In the genomic region with DNA sequence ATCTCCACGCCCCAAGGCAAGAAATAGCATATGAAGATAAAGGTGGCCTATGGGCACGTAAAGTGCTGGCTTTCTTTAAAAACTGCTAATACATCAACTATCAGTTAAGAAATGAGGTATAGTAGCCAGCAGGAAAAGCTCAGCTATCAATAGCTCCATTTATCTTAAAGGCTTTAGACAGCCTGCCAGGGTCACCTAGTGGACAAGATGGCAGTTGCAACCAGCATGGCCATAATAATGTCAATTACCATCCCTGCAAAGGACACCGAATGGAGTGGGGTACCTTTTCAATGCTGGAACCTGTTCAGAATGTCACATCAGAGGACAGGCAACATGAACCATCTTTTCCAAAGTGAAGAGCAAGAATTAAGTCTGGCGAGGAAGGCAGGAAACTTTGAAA, we compare ENCODE assay signal across 10 mouse cellular contexts. TPM values are rescaled to one million over a fixed set of nuclear protein-coding genes. Genes with fewer than 3 reads are reported as not detected.
DNase-seq lines count a peak whose midpoint lies in the region; ATAC-seq and TF ChIP-seq lines count a peak whose summit lies in the region.
"Had no signal": no experiment of that assay in that cellular context is flagged by ENCODE, and none has a peak within 500 bp of the region (broad histone marks: within the 10 kb centered on the region; RNA-seq: fewer than 3 reads in every experiment).

No protein-coding gene starts in this region.

- ATAC-seq in intestine, postnatal 0 days: no peak
- no peak for ATAC-seq in intestine, embryonic 16.5 days
- ATAC-seq: intestine, embryonic 15.5 days had no signal

- H3K27ac ChIP-seq in intestine, postnatal 0 days (ENCODE audit: low read depth, low read length): no peak overlapping the region
- H3K27ac ChIP-seq in intestine, embryonic 16.5 days (ENCODE audit: low read length): no peak overlapping the region
- H3K27ac ChIP-seq: intestine, embryonic 15.5 days; liver, embryonic 15.5 days had no signal

- no peaks in the 10 kb centered on the region for H3K27me3 ChIP-seq in intestine, postnatal 0 days (replicated peaks; ENCODE audit: control insufficient read depth, insufficient read depth, low read length)
- H3K27me3 ChIP-seq in intestine, embryonic 16.5 days (replicated peaks; ENCODE audit: control insufficient read depth, insufficient read depth, low read length): no peaks in the 10 kb centered on the region
- H3K27me3 ChIP-seq: intestine, embryonic 15.5 days; liver, embryonic 15.5 days had no signal

- peak; percentile 25 for DNase-seq in 3T3-L1 (ENCODE audit: low read depth, low spot score)
- DNase-seq in 416B (ENCODE audit: low read depth): peak; percentile 56
- DNase-seq in embryo, embryonic 11 days: peak; percentile 45
- no peak for DNase-seq in layer of hippocampus, adult 11-12 months (ENCODE audit: low spot score)
- no peak for DNase-seq in ovary, postnatal 14 days (ENCODE audit: low spot score)

- H3K4me3 ChIP-seq in intestine, postnatal 0 days (ENCODE audit: low read depth, low read length): no peak overlapping the region
- H3K4me3 ChIP-seq in intestine, embryonic 16.5 days (ENCODE audit: low read length): no peak overlapping the region
- H3K4me3 ChIP-seq: intestine, embryonic 15.5 days; liver, embryonic 15.5 days had no signal

- H3K36me3 ChIP-seq in intestine, postnatal 0 days (ENCODE audit: control insufficient read depth, insufficient read depth): no peaks in the 10 kb centered on the region
- no peaks in the 10 kb centered on the region for H3K36me3 ChIP-seq in intestine, embryonic 16.5 days (ENCODE audit: control insufficient read depth, insufficient read depth, low read length)
- H3K36me3 ChIP-seq: intestine, embryonic 15.5 days; liver, embryonic 15.5 days had no signal

- no peaks in the 10 kb centered on the region for H3K4me1 ChIP-seq in intestine, postnatal 0 days (replicated peaks; ENCODE audit: control insufficient read depth, insufficient read depth, low read length)
- H3K4me1 ChIP-seq in intestine, embryonic 16.5 days (ENCODE audit: control insufficient read depth, insufficient read depth, low read length): peaks cover 3% of the 10 kb centered on the region; the same call in 1 of the 2 replicates
- H3K4me1 ChIP-seq: intestine, embryonic 15.5 days; liver, embryonic 15.5 days had no signal

- peak; percentile 85 for TF ChIP-seq CTCF in intestine, postnatal 0 days (IDR thresholded peaks at IDR 0.05; ENCODE audit: low read depth)

- no peaks in the 10 kb centered on the region; the same call in 1 of the 2 replicates for H3K9me3 ChIP-seq in intestine, postnatal 0 days (ENCODE audit: control insufficient read depth)
- H3K9me3 ChIP-seq in intestine, embryonic 16.5 days (ENCODE audit: control insufficient read depth, low read length): no peaks in the 10 kb centered on the region
- H3K9me3 ChIP-seq: intestine, embryonic 15.5 days; liver, embryonic 15.5 days had no signal

- WGBS in intestine, postnatal 0 days: 62% methylated on average over 4 of the region's 4 CpGs
- 73% methylated on average over 4 of the region's 4 CpGs for WGBS in intestine, embryonic 16.5 days

- H3K9ac ChIP-seq in intestine, postnatal 0 days (ENCODE audit: low read depth, low read length): no peak overlapping the region
- no peak overlapping the region for H3K9ac ChIP-seq in intestine, embryonic 16.5 days (ENCODE audit: low read depth, low read length)
- H3K9ac ChIP-seq: intestine, embryonic 15.5 days; liver, embryonic 15.5 days had no signal

- no peak overlapping the region for H3K4me2 ChIP-seq in intestine, postnatal 0 days (replicated peaks; ENCODE audit: low read depth)
- no peak overlapping the region for H3K4me2 ChIP-seq in intestine, embryonic 16.5 days (ENCODE audit: low read depth, low read length)
- H3K4me2 ChIP-seq: intestine, embryonic 15.5 days; liver, embryonic 15.5 days had no signal

RNA-seq across cellular contexts. Expression of a gene that starts 10.8 kb away (rescaled TPM):
- 10.8 and 11.5 TPM in 2 replicates for polyA plus RNA-seq in intestine, postnatal 0 days (2015; fragmentation: Nextera tagmentation; extraction: Ambion mirVana)
- polyA plus RNA-seq in intestine, embryonic 16.5 days (2015; fragmentation: Nextera tagmentation; extraction: Ambion mirVana): 13.3 and 13.5 TPM in 2 replicates

RNA-seq across cellular contexts. Expression of a gene that starts 19.9 kb away (rescaled TPM):
- polyA plus RNA-seq in intestine, postnatal 0 days (2015; fragmentation: Nextera tagmentation; extraction: Ambion mirVana): 4.2 and 4.3 TPM in 2 replicates
- 7.9 and 10.5 TPM in 2 replicates for polyA plus RNA-seq in intestine, embryonic 16.5 days (2015; fragmentation: Nextera tagmentation; extraction: Ambion mirVana)

RNA-seq across cellular contexts. Expression of a gene that starts 37.7 kb away (rescaled TPM):
- polyA plus RNA-seq in intestine, postnatal 0 days (2015; fragmentation: Nextera tagmentation; extraction: Ambion mirVana): 0.14 and 0.17 TPM in 2 replicates
- 0.24 and 0.43 TPM in 2 replicates for polyA plus RNA-seq in intestine, embryonic 16.5 days (2015; fragmentation: Nextera tagmentation; extraction: Ambion mirVana)

RNA-seq across cellular contexts. Expression of a gene that starts 56.3 kb away (rescaled TPM):
- polyA plus RNA-seq in intestine, postnatal 0 days (2015; fragmentation: Nextera tagmentation; extraction: Ambion mirVana): not detected in 2 replicates
- polyA plus RNA-seq in intestine, embryonic 16.5 days (2015; fragmentation: Nextera tagmentation; extraction: Ambion mirVana): not detected in 2 replicates
- polyA plus RNA-seq: intestine, embryonic 15.5 days; liver, embryonic 15.5 days; neural tube, embryonic 14.5 days had no signal

Comparison
In these comparisons a context has a peak if more than half of its experiments do, and no peak if none do; other contexts are left out.
1. DNase-seq: peak in 3T3-L1 (single experiment), 416B (single experiment) and embryo, embryonic 11 days (single experiment); none in layer of hippocampus, adult 11-12 months (single experiment) and ovary, postnatal 14 days (single experiment).